Mouse (Mus musculus): Measurements from ENCODE around the gene Ripor2. TPM values are rescaled to one million over a fixed set of nuclear protein-coding genes. Genes with fewer than 3 reads are reported as not detected.

The Ripor2 gene
- polyA plus RNA-seq, 1 experiment from 2014 or later, result 0.72 TPM

- ATAC-seq (ENCODE audit: insufficient number of reproducible peaks, low FRiP score, low TSS enrichment, low read depth) (no peak), DNase-seq (ENCODE audit: low spot score) (no peak)
- Histone ChIP-seq H3K27ac (replicated peaks; ENCODE audit: low read depth, low read length) (no peak overlapping the region), H3K36me3 (ENCODE audit: control insufficient read depth, insufficient read depth, low read length) (no peaks in the 10 kb centered on the region), H3K4me1 (ENCODE audit: control insufficient read depth, insufficient read depth, low read length) (no peaks in the 10 kb centered on the region), H3K9ac (ENCODE audit: low read length) (no peak overlapping the region), H3K9me3 (ENCODE audit: control insufficient read depth, low read length) (no peaks in the 10 kb centered on the region), H3K27me3 (ENCODE audit: control insufficient read depth, insufficient read depth, low read length) (0 out of 2 replicates have a peak, but pooled peaks cover 2% of the 10 kb centered on the region), H3K4me2 (ENCODE audit: low read depth, severe bottlenecking) (no peak overlapping the region), H3K4me3 (ENCODE audit: low read depth, low read length) (no peak overlapping the region)
- WGBS, result 91% methylated on average over 3 of the region's 3 CpGs
Observed at GRCm38 (mm10) chr13:24648668-24649067, 66.7 kb downstream of the Ripor2 start.

DNA sequence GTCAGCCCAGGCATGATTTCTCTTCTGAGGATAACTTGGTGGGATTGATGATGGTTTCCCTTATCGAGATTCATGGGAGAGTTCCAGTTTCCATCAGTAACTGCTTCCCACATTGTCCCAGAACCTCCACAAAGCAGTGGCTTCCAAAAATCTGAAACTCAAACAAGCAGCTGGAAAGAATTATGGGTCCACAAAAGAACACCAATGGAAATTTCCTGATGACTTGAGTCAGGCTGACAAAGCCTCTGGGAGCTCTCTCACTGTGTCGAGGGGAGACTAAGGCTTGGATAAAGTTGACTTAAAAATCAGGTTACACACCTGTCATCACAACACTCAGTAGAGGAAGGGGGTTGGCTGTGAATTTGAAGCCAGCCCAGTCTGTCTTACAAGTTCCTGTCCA is 67.1 kb downstream of the Ripor2 start:
- Histone ChIP-seq H3K4me1 (ENCODE audit: control insufficient read depth, insufficient read depth, low read length) (no peaks in the 10 kb centered on the region), H3K4me3 (ENCODE audit: low read depth, low read length) (no peak overlapping the region), H3K36me3 (ENCODE audit: control insufficient read depth, insufficient read depth, low read length) (no peaks in the 10 kb centered on the region), H3K4me2 (ENCODE audit: low read depth, severe bottlenecking) (no peak overlapping the region), H3K9ac (ENCODE audit: low read length) (no peak overlapping the region), H3K27ac (replicated peaks; ENCODE audit: low read depth, low read length) (no peak overlapping the region), H3K27me3 (ENCODE audit: control insufficient read depth, insufficient read depth, low read length) (0 out of 2 replicates have a peak, but pooled peaks cover 2% of the 10 kb centered on the region), H3K9me3 (ENCODE audit: control insufficient read depth, low read length) (no peaks in the 10 kb centered on the region)
- DNase-seq (ENCODE audit: low spot score) (no peak), ATAC-seq (ENCODE audit: insufficient number of reproducible peaks, low FRiP score, low TSS enrichment, low read depth) (no peak)
- 61% methylated on average over 2 of the region's 2 CpGs for WGBS

DNA sequence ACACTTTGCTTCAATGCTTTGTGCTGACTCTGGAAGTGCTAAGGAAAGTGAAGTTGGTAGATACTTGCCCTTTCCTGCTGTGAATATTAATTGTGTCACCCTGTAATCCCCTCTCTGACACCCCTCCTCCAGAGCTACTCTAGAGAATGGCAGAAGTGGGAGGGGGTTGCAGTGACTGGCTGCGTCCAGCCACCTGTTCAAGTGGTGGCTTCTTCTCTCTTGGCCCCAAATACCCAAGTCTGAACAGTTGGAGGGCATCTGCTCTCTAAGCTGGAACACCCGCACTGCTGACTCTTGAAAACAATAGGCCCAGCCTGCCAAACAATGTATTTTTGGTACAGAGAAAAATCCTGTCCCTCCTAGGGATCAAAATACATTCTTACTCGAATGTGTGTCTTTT is 69.0 kb downstream of the Ripor2 start:
- ATAC-seq (ENCODE audit: insufficient number of reproducible peaks, low FRiP score, low TSS enrichment, low read depth) (no peak), DNase-seq (ENCODE audit: low spot score) (no peak)
- Histone ChIP-seq H3K4me1 (ENCODE audit: control insufficient read depth, insufficient read depth, low read length) (no peaks in the 10 kb centered on the region), H3K4me3 (ENCODE audit: low read depth, low read length) (no peak overlapping the region), H3K27me3 (ENCODE audit: control insufficient read depth, insufficient read depth, low read length) (0 out of 2 replicates have a peak, but pooled peaks cover 2% of the 10 kb centered on the region), H3K27ac (replicated peaks; ENCODE audit: low read depth, low read length) (no peak overlapping the region), H3K9ac (ENCODE audit: low read length) (no peak overlapping the region), H3K4me2 (ENCODE audit: low read depth, severe bottlenecking) (no peak overlapping the region), H3K36me3 (ENCODE audit: control insufficient read depth, insufficient read depth, low read length) (no peaks in the 10 kb centered on the region), H3K9me3 (ENCODE audit: control insufficient read depth, low read length) (no peaks in the 10 kb centered on the region)
- 87% methylated on average over 3 of the region's 3 CpGs for WGBS

- Histone ChIP-seq H3K9me3 (ENCODE audit: control insufficient read depth, low read length) (no peaks in the 10 kb centered on the region), H3K27ac (replicated peaks; ENCODE audit: low read depth, low read length) (no peak overlapping the region), H3K27me3 (ENCODE audit: control insufficient read depth, insufficient read depth, low read length) (0 out of 2 replicates have a peak, but pooled peaks cover 2% of the 10 kb centered on the region), H3K4me3 (ENCODE audit: low read depth, low read length) (no peak overlapping the region), H3K4me2 (ENCODE audit: low read depth, severe bottlenecking) (no peak overlapping the region), H3K36me3 (ENCODE audit: control insufficient read depth, insufficient read depth, low read length) (no peaks in the 10 kb centered on the region), H3K9ac (ENCODE audit: low read length) (no peak overlapping the region), H3K4me1 (ENCODE audit: control insufficient read depth, insufficient read depth, low read length) (no peaks in the 10 kb centered on the region)
- DNase-seq (ENCODE audit: low spot score), result no peak
- WGBS, result 71% methylated on average over 12 of the region's 12 CpGs
- ATAC-seq (ENCODE audit: insufficient number of reproducible peaks, low FRiP score, low TSS enrichment, low read depth), result no peak
Observed at GRCm38 (mm10) chr13:24654919-24655635, 73.1 kb downstream of the Ripor2 start.

- WGBS, result 64% methylated on average over 15 of the region's 15 CpGs
- no peak for ATAC-seq (ENCODE audit: insufficient number of reproducible peaks, low FRiP score, low TSS enrichment, low read depth)
- no peak for DNase-seq (ENCODE audit: low spot score)
- Histone ChIP-seq H3K4me1 (ENCODE audit: control insufficient read depth, insufficient read depth, low read length) (no peaks in the 10 kb centered on the region), H3K27ac (replicated peaks; ENCODE audit: low read depth, low read length) (no peak overlapping the region), H3K36me3 (ENCODE audit: control insufficient read depth, insufficient read depth, low read length) (no peaks in the 10 kb centered on the region), H3K9me3 (ENCODE audit: control insufficient read depth, low read length) (no peaks in the 10 kb centered on the region), H3K9ac (ENCODE audit: low read length) (no peak overlapping the region), H3K4me2 (ENCODE audit: low read depth, severe bottlenecking) (no peak overlapping the region), H3K27me3 (ENCODE audit: control insufficient read depth, insufficient read depth, low read length) (no peaks in the 10 kb centered on the region), H3K4me3 (ENCODE audit: low read depth, low read length) (no peak overlapping the region)
Observed at GRCm38 (mm10) chr13:24656719-24657497, 74.9 kb downstream of the Ripor2 start.

- Histone ChIP-seq H3K9me3 (ENCODE audit: control insufficient read depth, low read length) (no peaks in the 10 kb centered on the region), H3K4me1 (ENCODE audit: control insufficient read depth, insufficient read depth, low read length) (no peaks in the 10 kb centered on the region), H3K4me3 (ENCODE audit: low read depth, low read length) (no peak overlapping the region), H3K9ac (ENCODE audit: low read length) (no peak overlapping the region), H3K27me3 (ENCODE audit: control insufficient read depth, insufficient read depth, low read length) (no peaks in the 10 kb centered on the region), H3K4me2 (ENCODE audit: low read depth, severe bottlenecking) (no peak overlapping the region), H3K36me3 (ENCODE audit: control insufficient read depth, insufficient read depth, low read length) (no peaks in the 10 kb centered on the region), H3K27ac (replicated peaks; ENCODE audit: low read depth, low read length) (no peak overlapping the region)
- WGBS, result 87% methylated on average over 4 of the region's 4 CpGs
- ATAC-seq (ENCODE audit: insufficient number of reproducible peaks, low FRiP score, low TSS enrichment, low read depth), result no peak
- no peak for DNase-seq (ENCODE audit: low spot score)
Observed at GRCm38 (mm10) chr13:24666763-24667162, 84.8 kb downstream of the Ripor2 start.

GRCm38 (mm10) chr13:24668556-24668955 is 86.6 kb downstream of the Ripor2 start:
- Histone ChIP-seq H3K27ac (replicated peaks; ENCODE audit: low read depth, low read length) (no peak overlapping the region), H3K4me1 (ENCODE audit: control insufficient read depth, insufficient read depth, low read length) (no peaks in the 10 kb centered on the region), H3K27me3 (ENCODE audit: control insufficient read depth, insufficient read depth, low read length) (no peaks in the 10 kb centered on the region), H3K36me3 (ENCODE audit: control insufficient read depth, insufficient read depth, low read length) (no peaks in the 10 kb centered on the region), H3K4me2 (ENCODE audit: low read depth, severe bottlenecking) (no peak overlapping the region), H3K9me3 (ENCODE audit: control insufficient read depth, low read length) (no peaks in the 10 kb centered on the region), H3K9ac (ENCODE audit: low read length) (no peak overlapping the region), H3K4me3 (ENCODE audit: low read depth, low read length) (no peak overlapping the region)
- ATAC-seq (ENCODE audit: insufficient number of reproducible peaks, low FRiP score, low TSS enrichment, low read depth) (no peak), DNase-seq (ENCODE audit: low spot score) (no peak)
- 50% methylated on average over 2 of the region's 2 CpGs for WGBS

DNA sequence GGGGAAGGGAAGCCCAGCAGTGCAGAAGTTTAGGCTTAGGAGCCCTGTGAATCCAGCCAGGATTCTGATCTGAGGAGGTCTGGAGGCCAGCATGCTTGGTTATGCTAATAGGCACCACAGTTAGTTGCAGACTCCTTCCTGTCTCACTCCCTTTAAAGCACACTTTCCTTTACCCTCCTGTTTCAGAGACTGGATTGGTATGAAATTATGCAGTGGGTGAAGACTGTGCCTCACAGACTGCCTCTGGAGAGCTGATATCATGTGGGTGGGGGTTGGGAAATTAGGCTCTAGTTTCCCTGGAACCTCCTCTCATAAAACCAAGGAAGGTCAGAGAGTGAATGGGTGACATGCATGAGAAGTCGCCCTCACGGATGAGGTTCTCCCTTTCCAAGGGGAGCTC is 88.7 kb downstream of the Ripor2 start:
- ATAC-seq (ENCODE audit: insufficient number of reproducible peaks, low FRiP score, low TSS enrichment, low read depth) (no peak), DNase-seq (ENCODE audit: low spot score) (no peak)
- no peak overlapping the region for H3K4me3 ChIP-seq (ENCODE audit: low read depth, low read length)
- H3K36me3 ChIP-seq (ENCODE audit: control insufficient read depth, insufficient read depth, low read length), result no peaks in the 10 kb centered on the region
- H3K4me1 ChIP-seq (ENCODE audit: control insufficient read depth, insufficient read depth, low read length), result no peaks in the 10 kb centered on the region
- H3K27me3 ChIP-seq (ENCODE audit: control insufficient read depth, insufficient read depth, low read length), result no peaks in the 10 kb centered on the region
- H3K9me3 ChIP-seq (ENCODE audit: control insufficient read depth, low read length), result no peaks in the 10 kb centered on the region
- 82% methylated on average over 2 of the region's 2 CpGs for WGBS
- no peak overlapping the region for H3K27ac ChIP-seq (replicated peaks; ENCODE audit: low read depth, low read length)
- no peak overlapping the region for H3K9ac ChIP-seq (ENCODE audit: low read length)
- no peak overlapping the region for H3K4me2 ChIP-seq (ENCODE audit: low read depth, severe bottlenecking)

All from limb, embryonic 11.5 days (tissue).